Mouse (Mus musculus): ENCODE results near the gene Zyx. TPM values are rescaled to one million over a fixed set of nuclear protein-coding genes. Genes with fewer than 3 reads are reported as not detected.

Gene Zyx
- total RNA-seq, 2 experiments from 2014 or later: 50.2 to 51.8 TPM

- no peak for DNase-seq
These were observed 15.2 kb downstream of the Zyx start for GRCm38 (mm10) chr6:42364607-42365006.

- DNase-seq: no peak
These were observed 15.8 kb downstream of the Zyx start for GRCm38 (mm10) chr6:42365215-42365614.

GRCm38 (mm10) chr6:42369870-42370269 is 20.4 kb downstream of the Zyx start:
- DNase-seq: peak; percentile 46 to 68

- DNase-seq: peak; percentile 52 to 63
These were observed 21.4 kb downstream of the Zyx start for GRCm38 (mm10) chr6:42370630-42371363.

- DNase-seq: peak in 1 of 2 experiments; percentile 32
These were observed 22.6 kb downstream of the Zyx start for GRCm38 (mm10) chr6:42372001-42372400.

GRCm38 (mm10) chr6:42372421-42372815 is 23.0 kb downstream of the Zyx start:
- no peak for DNase-seq

GRCm38 (mm10) chr6:42372816-42373547 is 23.6 kb downstream of the Zyx start, which contains the start of gene Epha1:
Gene Epha1, minus strand, starts transcription at chr6:42373268.
- peak; percentile 59 to 85 for DNase-seq

GRCm38 (mm10) chr6:42373669-42374430 is 24.4 kb downstream of the Zyx start:
- DNase-seq: no peak

- peak; percentile 73 to 77 for DNase-seq
These were observed 25.3 kb downstream of the Zyx start for GRCm38 (mm10) chr6:42374701-42375100.

GRCm38 (mm10) chr6:42375131-42375530 is 25.7 kb downstream of the Zyx start:
- DNase-seq: peak in 1 of 2 experiments; percentile 33

GRCm38 (mm10) chr6:42376016-42376415 is 26.6 kb downstream of the Zyx start:
- DNase-seq: peak in 1 of 2 experiments; percentile 34

GRCm38 (mm10) chr6:42376504-42377019 is 27.1 kb downstream of the Zyx start:
- no peak for DNase-seq

- no peak for DNase-seq
These were observed 27.9 kb downstream of the Zyx start for GRCm38 (mm10) chr6:42377280-42377679.

GRCm38 (mm10) chr6:42379551-42379950 is 30.1 kb downstream of the Zyx start:
- no peak for DNase-seq

- peak in 1 of 2 experiments; percentile 72 for DNase-seq
These were observed 31.1 kb downstream of the Zyx start for GRCm38 (mm10) chr6:42380416-42381144.

GRCm38 (mm10) chr6:42381221-42381620 is 31.8 kb downstream of the Zyx start:
- no peak for DNase-seq

GRCm38 (mm10) chr6:42381916-42382381 is 32.5 kb downstream of the Zyx start:
- DNase-seq: peak; percentile 38 to 59

- no peak for DNase-seq
These were observed 33.9 kb downstream of the Zyx start for GRCm38 (mm10) chr6:42383360-42383759.

GRCm38 (mm10) chr6:42385635-42386034 is 36.2 kb downstream of the Zyx start:
- no peak for DNase-seq

- DNase-seq: no peak
These were observed 42.4 kb downstream of the Zyx start for GRCm38 (mm10) chr6:42391796-42392330.
